Mouse (Mus musculus): ENCODE measurements around the gene Cacna1i.

Cacna1i gene

GRCm38 (mm10) chr15:80440195-80440594 is 153.2 kb downstream of the Cacna1i start:
- Histone ChIP-seq H3K4me1 (replicated peaks; ENCODE audit: low read depth, low read length) (0 out of 2 replicates have a peak, but pooled peaks cover 3% of the 10 kb centered on the region), H3K9me3 (ENCODE audit: low read length) (peaks cover 5% of the 10 kb centered on the region; the same call in 1 of the 2 replicates), H3K27me3 (ENCODE audit: insufficient read depth, low read length) (peaks cover 9% of the 10 kb centered on the region; the same call in 1 of the 2 replicates), H3K4me3 (replicated peaks; ENCODE audit: low read length) (no peak overlapping the region), H3K36me3 (ENCODE audit: insufficient read depth, low read length) (no peaks in the 10 kb centered on the region)
- TF ChIP-seq CTCF (conservative IDR thresholded peaks at IDR 0.05; ENCODE audit: low read length) (no peak), NANOG (IDR thresholded peaks at IDR 0.05; ENCODE audit: borderline replicate concordance, low read length) (no peak), POU5F1 (IDR thresholded peaks at IDR 0.05; ENCODE audit: borderline replicate concordance, low read length) (no peak)

- H3K36me3 ChIP-seq (ENCODE audit: insufficient read depth, low read length): no peaks in the 10 kb centered on the region
- no peaks in the 10 kb centered on the region; the same call in 1 of the 2 replicates for H3K27me3 ChIP-seq (ENCODE audit: insufficient read depth, low read length)
- no peaks in the 10 kb centered on the region for H3K4me1 ChIP-seq (replicated peaks; ENCODE audit: low read depth, low read length)
- H3K9me3 ChIP-seq (ENCODE audit: low read length): no peaks in the 10 kb centered on the region
- no peak for TF ChIP-seq NANOG (IDR thresholded peaks at IDR 0.05; ENCODE audit: borderline replicate concordance, low read length)
- TF ChIP-seq POU5F1 (IDR thresholded peaks at IDR 0.05; ENCODE audit: borderline replicate concordance, low read length): no peak
- no peak for TF ChIP-seq CTCF (conservative IDR thresholded peaks at IDR 0.05; ENCODE audit: low read length)
- no peak overlapping the region for H3K4me3 ChIP-seq (replicated peaks; ENCODE audit: low read length)
Measured at GRCm38 (mm10) chr15:80445956-80446687, 159.1 kb downstream of the Cacna1i start.

Data from E14TG2a.4 (cell line).